Mouse (Mus musculus) embryonic facial prominence, embryonic 15.5 days (tissue): ENCODE measurements at regions not wholly inside any gene's neighbourhood (a gene's known extent, or its start where the extent isn't known, plus 50 kb on each side); places are given as distances from the start of the nearest gene placed in this dataset. TPM values are rescaled to one million over a fixed set of nuclear protein-coding genes. Genes with fewer than 3 reads are reported as not detected.
A peak's percentile ranks its signal among the peaks of the same experiment; 100 is the strongest.

Experiments used
- ATAC-seq: fragments of 200-750 bp; cut with Nextera tagmentation; 2 replicates; pipeline ENCODE4 v1.8.0; 2017; ENCODE audit warnings: low read depth, moderate TSS enrichment; ENCODE audit not compliant: insufficient number of reproducible peaks, low FRiP score, low TSS enrichment
- H3K27ac ChIP-seq: fragments of 300-500 bp; sonication (generic); replicated peaks from 2 replicates; pipeline ENCODE4 v1.5.1; 2015; ENCODE audit warnings: mild to moderate bottlenecking, inconsistent platforms
- H3K27me3 ChIP-seq: fragments of 300-500 bp; sonication (generic); 2 replicates; pipeline ENCODE4 v1.6.1; 2015; ENCODE audit warnings: inconsistent platforms
- H3K36me3 ChIP-seq: fragments of 300-500 bp; sonication (generic); 2 replicates; pipeline ENCODE4 v1.6.1; 2015; ENCODE audit warnings: mild to moderate bottlenecking, inconsistent platforms
- H3K4me1 ChIP-seq: fragments of 300-500 bp; sonication (generic); 2 replicates; pipeline ENCODE4 v1.6.1; 2015; ENCODE audit warnings: inconsistent platforms
- H3K4me2 ChIP-seq: fragments of 300-500 bp; sonication (generic); replicated peaks from 2 replicates; pipeline ENCODE4 v1.6.1; 2015; ENCODE audit warnings: mild to moderate bottlenecking, inconsistent platforms
- H3K4me3 ChIP-seq: fragments of 300-500 bp; sonication (generic); replicated peaks from 2 replicates; pipeline ENCODE4 v1.5.1; 2015; ENCODE audit warnings: mild to moderate bottlenecking, inconsistent platforms
- H3K9ac ChIP-seq: fragments of 300-500 bp; sonication (generic); 2 replicates; pipeline ENCODE4 v1.6.1; 2015; ENCODE audit warnings: inconsistent platforms
- H3K9me3 ChIP-seq: fragments of 300-500 bp; sonication (generic); replicated peaks from 2 replicates; pipeline ENCODE4 v1.6.1; 2016; ENCODE audit warnings: inconsistent platforms
- WGBS: fragments of 180-500 bp; shearing (Covaris S2); methylation state at CpG from one replicate; pipeline ENCODE4 v1.1.7; 2015; 5-methylcytosine and 5-hydroxymethylcytosine counted together
- microRNA-seq: library from miRNA; unstranded; fragments of <30 nt; microRNA quantifications from one replicate; pipeline ENCODE4, GENCODE M21; 2016; ENCODE audit warnings: borderline number of aligned reads

GRCm38 (mm10) chr14:48354176-48354575, 91.7 kb upstream of the Tmem260 start:
- H3K27ac ChIP-seq = no peak overlapping the region
- 38% methylated on average over 1 of the region's 1 CpGs for WGBS
- no peak overlapping the region for H3K9ac ChIP-seq
- H3K4me2 ChIP-seq = no peak overlapping the region
- H3K4me1 ChIP-seq = peaks cover 10% of the 10 kb centered on the region; the same call in 1 of the 2 replicates
- H3K9me3 ChIP-seq = no peaks in the 10 kb centered on the region
- no peak overlapping the region for H3K4me3 ChIP-seq
- peaks cover 15% of the 10 kb centered on the region for H3K27me3 ChIP-seq
- no peaks in the 10 kb centered on the region for H3K36me3 ChIP-seq
- ATAC-seq = no peak

GRCm38 (mm10) chr14:48357441-48357840, 88.5 kb upstream of the Tmem260 start:
- 0 out of 2 replicates have a peak, but pooled peaks cover 4% of the 10 kb centered on the region for H3K4me1 ChIP-seq
- 0 out of 2 replicates have a peak, but pooled peaks have one; percentile 44 for ATAC-seq
- no peak overlapping the region for H3K4me2 ChIP-seq
- H3K27ac ChIP-seq = no peak overlapping the region
- H3K36me3 ChIP-seq = no peaks in the 10 kb centered on the region
- H3K27me3 ChIP-seq = peaks cover 11% of the 10 kb centered on the region; the same call in 1 of the 2 replicates
- H3K9ac ChIP-seq = no peak overlapping the region
- 54% methylated on average over 8 of the region's 8 CpGs for WGBS
- no peaks in the 10 kb centered on the region for H3K9me3 ChIP-seq
- no peak overlapping the region for H3K4me3 ChIP-seq

GRCm38 (mm10) chr14:48358487-48359159, 87.3 kb upstream of the Tmem260 start:
- H3K9me3 ChIP-seq = no peaks in the 10 kb centered on the region
- no peak overlapping the region for H3K9ac ChIP-seq
- no peak overlapping the region for H3K27ac ChIP-seq
- no peak overlapping the region for H3K4me3 ChIP-seq
- H3K36me3 ChIP-seq = no peaks in the 10 kb centered on the region
- WGBS = 39% methylated on average over 12 of the region's 12 CpGs
- H3K4me2 ChIP-seq = no peak overlapping the region
- 0 out of 2 replicates have a peak, but pooled peaks cover 4% of the 10 kb centered on the region for H3K4me1 ChIP-seq
- no peak for ATAC-seq
- peaks cover 11% of the 10 kb centered on the region; the same call in 1 of the 2 replicates for H3K27me3 ChIP-seq

- WGBS = 92% methylated on average over 7 of the region's 7 CpGs
- Histone ChIP-seq H3K27ac (no peak overlapping the region), H3K27me3 (peaks cover 11% of the 10 kb centered on the region; the same call in 1 of the 2 replicates), H3K36me3 (no peaks in the 10 kb centered on the region), H3K9me3 (no peaks in the 10 kb centered on the region), H3K4me1 (0 out of 2 replicates have a peak, but pooled peaks cover 4% of the 10 kb centered on the region), H3K9ac (no peak overlapping the region), H3K4me2 (no peak overlapping the region), H3K4me3 (no peak overlapping the region)
- ATAC-seq = peak; percentile 34; the same call in 1 of the 2 replicates
These were observed 84.1 kb upstream of the Tmem260 start for GRCm38 (mm10) chr14:48361820-48362219.

GRCm38 (mm10) chr14:48367006-48367405, 78.9 kb upstream of the Tmem260 start:
- no peak overlapping the region for H3K9ac ChIP-seq
- H3K27ac ChIP-seq = no peak overlapping the region
- no peaks in the 10 kb centered on the region for H3K4me1 ChIP-seq
- no peak overlapping the region for H3K4me3 ChIP-seq
- peaks cover 13% of the 10 kb centered on the region; the same call in 1 of the 2 replicates for H3K27me3 ChIP-seq
- ATAC-seq = no peak
- H3K4me2 ChIP-seq = no peak overlapping the region
- H3K9me3 ChIP-seq = no peaks in the 10 kb centered on the region
- H3K36me3 ChIP-seq = no peaks in the 10 kb centered on the region
- WGBS = 15% methylated on average over 7 of the region's 7 CpGs

GRCm38 (mm10) chr14:48370322-48370721, 75.6 kb upstream of the Tmem260 start:
- Histone ChIP-seq H3K36me3 (no peaks in the 10 kb centered on the region), H3K27me3 (peaks cover 13% of the 10 kb centered on the region; the same call in 1 of the 2 replicates), H3K4me1 (no peaks in the 10 kb centered on the region), H3K4me3 (no peak overlapping the region), H3K4me2 (no peak overlapping the region), H3K27ac (no peak overlapping the region), H3K9me3 (no peaks in the 10 kb centered on the region), H3K9ac (no peak overlapping the region)
- 0% methylated on average over 1 of the region's 1 CpGs for WGBS
- no peak for ATAC-seq

GRCm38 (mm10) chr14:48371766-48372165, 74.2 kb upstream of the Tmem260 start:
- 0 out of 2 replicates have a peak, but pooled peaks have one; percentile 34 for ATAC-seq
- H3K9me3 ChIP-seq = no peaks in the 10 kb centered on the region
- WGBS = 53% methylated on average over 5 of the region's 5 CpGs
- H3K9ac ChIP-seq = no peak overlapping the region
- peaks cover 13% of the 10 kb centered on the region; the same call in 1 of the 2 replicates for H3K27me3 ChIP-seq
- H3K4me1 ChIP-seq = no peaks in the 10 kb centered on the region
- H3K36me3 ChIP-seq = no peaks in the 10 kb centered on the region
- H3K4me3 ChIP-seq = no peak overlapping the region
- no peak overlapping the region for H3K27ac ChIP-seq
- no peak overlapping the region for H3K4me2 ChIP-seq

- H3K4me3 ChIP-seq = no peak overlapping the region
- no peak overlapping the region for H3K9ac ChIP-seq
- WGBS = 19% methylated on average over 5 of the region's 5 CpGs
- H3K27me3 ChIP-seq = no peaks in the 10 kb centered on the region; the same call in 1 of the 2 replicates
- no peaks in the 10 kb centered on the region for H3K9me3 ChIP-seq
- no peak overlapping the region for H3K4me2 ChIP-seq
- no peaks in the 10 kb centered on the region for H3K4me1 ChIP-seq
- no peak overlapping the region for H3K27ac ChIP-seq
- no peak for ATAC-seq
- H3K36me3 ChIP-seq = no peaks in the 10 kb centered on the region
These were observed 69.8 kb upstream of the Tmem260 start for GRCm38 (mm10) chr14:48376112-48376511.

Small RNA genes lying in the stretch of these regions (microRNA-seq; reads per million reads assigned to microRNA genes)
- gene Gm23881 = not detected
